Mouse (Mus musculus): ENCODE results near the gene Rragd. TPM values are rescaled to one million over a fixed set of nuclear protein-coding genes. Genes with fewer than 3 reads are reported as not detected.
"Not testable (repeated sequence)": the region's sequence is repeated elsewhere in the genome, so short reads cannot be mapped to it uniquely, and the experiment has no call there.

The Rragd gene
- polyA plus RNA-seq, 1 experiment, result 45.4 TPM

- TF ChIP-seq CTCF (IDR thresholded peaks at IDR 0.05; ENCODE audit: borderline replicate concordance, insufficient read depth, low read depth, low read length) (no peak), POLR2A (IDR thresholded peaks at IDR 0.05; ENCODE audit: borderline replicate concordance, insufficient read depth, low read length) (no peak)
- H3K4me3 ChIP-seq (replicated peaks; ENCODE audit: insufficient read depth, low read depth, low read length), result no peak overlapping the region
- DNase-seq, result no peak
- 78% methylated on average over 3 of the region's 3 CpGs for WGBS
- H3K27ac ChIP-seq (ENCODE audit: insufficient read depth, low read length), result no peak overlapping the region
- peaks cover 48% of the 10 kb centered on the region for H3K4me1 ChIP-seq (ENCODE audit: control insufficient read depth, insufficient read depth, low read length)
- H3K27me3 ChIP-seq (ENCODE audit: control insufficient read depth, insufficient read depth, low read length), result no peaks in the 10 kb centered on the region
Measured at GRCm38 (mm10) chr4:32994168-32994567, 11.3 kb downstream of the Rragd start.

- TF ChIP-seq POLR2A (IDR thresholded peaks at IDR 0.05; ENCODE audit: borderline replicate concordance, insufficient read depth, low read length) (no peak), CTCF (IDR thresholded peaks at IDR 0.05; ENCODE audit: borderline replicate concordance, insufficient read depth, low read depth, low read length) (no peak)
- 93% methylated on average over 5 of the region's 5 CpGs for WGBS
- no peak for DNase-seq
- H3K27ac ChIP-seq (ENCODE audit: insufficient read depth, low read length), result no peak overlapping the region
- peaks cover 33% of the 10 kb centered on the region for H3K4me1 ChIP-seq (ENCODE audit: control insufficient read depth, insufficient read depth, low read length)
- no peaks in the 10 kb centered on the region for H3K27me3 ChIP-seq (ENCODE audit: control insufficient read depth, insufficient read depth, low read length)
- no peak overlapping the region for H3K4me3 ChIP-seq (replicated peaks; ENCODE audit: insufficient read depth, low read depth, low read length)
Measured at GRCm38 (mm10) chr4:32996083-32996482, 13.2 kb downstream of the Rragd start.

- Histone ChIP-seq H3K4me1 (ENCODE audit: control insufficient read depth, insufficient read depth, low read length) (peaks cover 20% of the 10 kb centered on the region), H3K4me3 (replicated peaks; ENCODE audit: insufficient read depth, low read depth, low read length) (no peak overlapping the region), H3K27ac (ENCODE audit: insufficient read depth, low read length) (peak overlapping the region; percentile 63; the same call in 1 of the 2 replicates), H3K27me3 (ENCODE audit: control insufficient read depth, insufficient read depth, low read length) (no peaks in the 10 kb centered on the region)
- peak; percentile 33 to 58 for DNase-seq
- 30% methylated on average over 5 of the region's 5 CpGs for WGBS
- TF ChIP-seq POLR2A (IDR thresholded peaks at IDR 0.05; ENCODE audit: borderline replicate concordance, insufficient read depth, low read length) (no peak), CTCF (IDR thresholded peaks at IDR 0.05; ENCODE audit: borderline replicate concordance, insufficient read depth, low read depth, low read length) (no peak)
Measured at GRCm38 (mm10) chr4:32997571-32997970, 14.7 kb downstream of the Rragd start.

GRCm38 (mm10) chr4:32998996-32999395, 16.2 kb downstream of the Rragd start:
- no peaks in the 10 kb centered on the region for H3K27me3 ChIP-seq (ENCODE audit: control insufficient read depth, insufficient read depth, low read length)
- 98% methylated on average over 8 of the region's 8 CpGs for WGBS
- TF ChIP-seq POLR2A (IDR thresholded peaks at IDR 0.05; ENCODE audit: borderline replicate concordance, insufficient read depth, low read length), result no peak
- TF ChIP-seq CTCF (IDR thresholded peaks at IDR 0.05; ENCODE audit: borderline replicate concordance, insufficient read depth, low read depth, low read length), result no peak
- no peak for DNase-seq
- no peak overlapping the region for H3K4me3 ChIP-seq (replicated peaks; ENCODE audit: insufficient read depth, low read depth, low read length)
- no peak overlapping the region for H3K27ac ChIP-seq (ENCODE audit: insufficient read depth, low read length)
- H3K4me1 ChIP-seq (ENCODE audit: control insufficient read depth, insufficient read depth, low read length), result peaks cover 17% of the 10 kb centered on the region

GRCm38 (mm10) chr4:33002081-33002480, 19.2 kb downstream of the Rragd start:
- Histone ChIP-seq H3K4me3 (replicated peaks; ENCODE audit: insufficient read depth, low read depth, low read length) (no peak overlapping the region), H3K4me1 (ENCODE audit: control insufficient read depth, insufficient read depth, low read length) (peaks cover 7% of the 10 kb centered on the region), H3K27ac (ENCODE audit: insufficient read depth, low read length) (no peak overlapping the region), H3K27me3 (ENCODE audit: control insufficient read depth, insufficient read depth, low read length) (no peaks in the 10 kb centered on the region)
- no peak for DNase-seq
- 72% methylated on average over 3 of the region's 3 CpGs for WGBS
- TF ChIP-seq CTCF (IDR thresholded peaks at IDR 0.05; ENCODE audit: borderline replicate concordance, insufficient read depth, low read depth, low read length), result no peak

- not testable (repeated sequence) for H3K4me3 ChIP-seq (replicated peaks; ENCODE audit: insufficient read depth, low read depth, low read length); DNase-seq
Measured at GRCm38 (mm10) chr4:33005595-33006470, 23.0 kb downstream of the Rragd start.

GRCm38 (mm10) chr4:33006844-33007243, 24.0 kb downstream of the Rragd start:
- H3K4me3 ChIP-seq (replicated peaks; ENCODE audit: insufficient read depth, low read depth, low read length), result no peak overlapping the region
- TF ChIP-seq CTCF (IDR thresholded peaks at IDR 0.05; ENCODE audit: borderline replicate concordance, insufficient read depth, low read depth, low read length) (no peak), POLR2A (IDR thresholded peaks at IDR 0.05; ENCODE audit: borderline replicate concordance, insufficient read depth, low read length) (no peak)
- 96% methylated on average over 11 of the region's 11 CpGs for WGBS
- H3K27ac ChIP-seq (ENCODE audit: insufficient read depth, low read length), result no peak overlapping the region
- no peaks in the 10 kb centered on the region for H3K27me3 ChIP-seq (ENCODE audit: control insufficient read depth, insufficient read depth, low read length)
- no peaks in the 10 kb centered on the region for H3K4me1 ChIP-seq (ENCODE audit: control insufficient read depth, insufficient read depth, low read length)
- DNase-seq, result no peak

More at GRCm38 (mm10) chr4:33005595-33006470, 23.0 kb downstream of the Rragd start:
- H3K27me3 ChIP-seq (ENCODE audit: control insufficient read depth, insufficient read depth, low read length); H3K4me1 ChIP-seq (ENCODE audit: control insufficient read depth, insufficient read depth, low read length); H3K27ac ChIP-seq (ENCODE audit: insufficient read depth, low read length): not testable (repeated sequence)
- 96% methylated on average over 10 of the region's 10 CpGs for WGBS

- no peak for DNase-seq
- TF ChIP-seq CTCF (IDR thresholded peaks at IDR 0.05; ENCODE audit: borderline replicate concordance, insufficient read depth, low read depth, low read length) (no peak), POLR2A (IDR thresholded peaks at IDR 0.05; ENCODE audit: borderline replicate concordance, insufficient read depth, low read length) (no peak)
- Histone ChIP-seq H3K4me1 (ENCODE audit: control insufficient read depth, insufficient read depth, low read length) (no peaks in the 10 kb centered on the region), H3K4me3 (replicated peaks; ENCODE audit: insufficient read depth, low read depth, low read length) (no peak overlapping the region), H3K27ac (ENCODE audit: insufficient read depth, low read length) (no peak overlapping the region), H3K27me3 (ENCODE audit: control insufficient read depth, insufficient read depth, low read length) (no peaks in the 10 kb centered on the region)
- 87% methylated on average over 9 of the region's 9 CpGs for WGBS
Measured at GRCm38 (mm10) chr4:33007443-33008217, 24.8 kb downstream of the Rragd start.
